Mouse (Mus musculus) gastrocnemius, postnatal 25 days (tissue): ENCODE measurements around the gene Itgb2. TPM values are rescaled to one million over a fixed set of nuclear protein-coding genes. Genes with fewer than 3 reads are reported as not detected.

ENCODE experiments used
- DNase-seq: peaks from one replicate; pipeline ENCODE4 v3.0.0; 2022
- total RNA-seq, 2 experiments: library from RNA; stranded (reverse); gene quantifications; 1 replicate in 1 of 2; 2 replicates in 1 of 2; pipeline ENCODE4 v1.2.3; 2021

Itgb2 gene
- total RNA-seq, 2 experiments from 2014 or later: 1.3 to 1.8 TPM

- peak; percentile 25 for DNase-seq
Measured at GRCm38 (mm10) chr10:77550874-77551273, 20.8 kb downstream of the Itgb2 start.

DNA sequence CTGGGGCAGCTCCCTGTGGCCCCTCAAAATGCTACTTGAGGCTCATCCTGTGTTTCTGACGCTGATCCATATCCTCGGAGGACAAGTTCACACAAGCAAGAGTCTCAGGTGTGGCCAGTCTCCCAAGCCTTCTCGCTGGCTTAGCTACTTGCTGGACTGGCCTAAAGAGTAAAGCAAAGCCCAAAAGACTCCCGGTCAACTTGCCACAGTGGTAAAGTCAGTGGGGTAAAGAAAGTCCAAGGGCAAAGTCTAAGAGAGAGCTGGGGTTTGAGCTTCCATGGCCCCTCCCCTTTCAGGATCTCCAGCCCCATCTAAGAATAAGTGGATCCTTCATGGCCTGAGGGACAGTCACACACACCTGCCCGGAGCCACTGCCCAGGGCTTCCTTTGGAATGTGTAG lies 22.1 kb downstream of the Itgb2 start:
- no peak for DNase-seq

- no peak for DNase-seq
Measured at GRCm38 (mm10) chr10:77553285-77553684, 23.2 kb downstream of the Itgb2 start.

- no peak for DNase-seq
Measured at GRCm38 (mm10) chr10:77554918-77555317, 24.9 kb downstream of the Itgb2 start.

DNA sequence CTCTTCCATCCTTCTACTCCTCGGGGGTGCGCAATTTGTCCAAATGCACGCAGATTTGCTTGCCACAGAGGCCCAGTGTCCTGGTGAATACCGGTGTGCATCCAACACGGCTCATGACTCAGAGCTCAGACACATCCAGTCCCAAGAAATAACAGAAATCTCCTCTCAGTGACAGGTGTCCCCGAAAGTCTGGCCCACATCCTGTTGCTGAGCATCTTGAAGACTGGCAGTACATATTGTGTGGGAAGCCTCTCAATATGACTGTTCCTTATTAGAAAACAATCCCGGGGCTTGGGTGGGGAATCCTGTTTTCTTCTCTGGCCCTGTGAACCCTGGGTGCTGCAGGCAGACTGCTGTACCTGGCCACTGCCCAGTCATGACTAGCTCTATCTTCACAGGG lies 26.6 kb downstream of the Itgb2 start:
- no peak for DNase-seq

DNA sequence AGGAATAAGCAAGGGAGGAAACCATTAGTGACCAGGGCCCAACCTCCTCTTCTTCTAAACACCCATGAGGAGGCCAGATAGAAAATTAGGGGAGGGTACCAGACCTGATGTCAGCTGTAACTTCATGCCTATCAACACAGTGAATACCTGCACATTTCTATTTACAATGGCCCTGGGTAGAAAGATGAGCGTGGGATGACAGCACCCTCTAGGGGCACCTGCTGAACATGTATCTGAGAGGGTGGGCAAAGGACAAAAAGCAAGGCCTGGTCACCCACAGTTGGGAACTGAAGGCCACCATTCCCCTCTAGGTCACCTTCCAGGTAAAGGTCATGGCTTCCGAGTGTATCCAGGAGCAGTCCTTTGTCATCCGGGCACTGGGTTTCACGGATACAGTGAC lies 27.6 kb downstream of the Itgb2 start:
- no peak for DNase-seq

DNA sequence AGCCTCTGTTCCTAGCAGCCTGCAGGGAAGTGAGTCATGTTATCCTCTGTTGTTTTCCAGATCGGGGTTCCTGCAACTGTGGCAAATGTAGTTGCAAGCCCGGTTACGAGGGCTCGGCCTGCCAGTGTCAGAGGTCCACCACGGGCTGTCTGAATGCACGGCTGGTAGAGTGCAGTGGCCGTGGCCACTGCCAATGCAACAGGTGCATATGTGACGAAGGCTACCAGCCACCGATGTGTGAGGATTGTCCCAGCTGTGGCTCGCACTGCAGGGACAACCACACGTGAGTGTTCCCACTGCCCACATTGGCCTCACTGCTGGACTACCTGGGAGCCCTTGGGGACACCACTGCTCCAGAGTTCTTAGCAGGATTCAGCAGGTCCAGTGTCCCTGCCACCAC lies 30.0 kb downstream of the Itgb2 start:
- no peak for DNase-seq

DNA sequence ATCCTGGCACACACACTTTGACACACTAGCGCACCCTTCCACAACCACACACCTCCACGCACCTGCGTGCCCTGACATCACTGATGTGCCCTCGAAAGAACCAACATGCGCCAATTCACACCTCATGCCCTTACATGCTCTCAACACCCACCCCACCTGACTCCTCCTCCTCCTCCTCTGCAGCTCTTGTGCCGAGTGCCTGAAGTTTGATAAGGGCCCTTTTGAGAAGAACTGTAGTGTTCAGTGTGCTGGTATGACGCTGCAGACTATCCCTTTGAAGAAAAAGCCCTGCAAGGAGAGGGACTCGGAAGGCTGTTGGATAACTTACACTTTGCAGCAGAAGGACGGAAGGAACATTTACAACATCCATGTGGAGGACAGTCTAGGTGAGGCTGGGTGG lies 30.8 kb downstream of the Itgb2 start:
- DNase-seq: no peak

- DNase-seq: no peak
Measured at GRCm38 (mm10) chr10:77561508-77561907, 31.5 kb downstream of the Itgb2 start.

GRCm38 (mm10) chr10:77565005-77565404 lies 35.0 kb downstream of the Itgb2 start:
- no peak for DNase-seq

- peak; percentile 74 for DNase-seq
Measured at GRCm38 (mm10) chr10:77566651-77567050, 36.6 kb downstream of the Itgb2 start.

- no peak for DNase-seq
Measured at GRCm38 (mm10) chr10:77569481-77569880, 39.4 kb downstream of the Itgb2 start.

- DNase-seq: no peak
Measured at GRCm38 (mm10) chr10:77569973-77570658, 40.1 kb downstream of the Itgb2 start.

DNA sequence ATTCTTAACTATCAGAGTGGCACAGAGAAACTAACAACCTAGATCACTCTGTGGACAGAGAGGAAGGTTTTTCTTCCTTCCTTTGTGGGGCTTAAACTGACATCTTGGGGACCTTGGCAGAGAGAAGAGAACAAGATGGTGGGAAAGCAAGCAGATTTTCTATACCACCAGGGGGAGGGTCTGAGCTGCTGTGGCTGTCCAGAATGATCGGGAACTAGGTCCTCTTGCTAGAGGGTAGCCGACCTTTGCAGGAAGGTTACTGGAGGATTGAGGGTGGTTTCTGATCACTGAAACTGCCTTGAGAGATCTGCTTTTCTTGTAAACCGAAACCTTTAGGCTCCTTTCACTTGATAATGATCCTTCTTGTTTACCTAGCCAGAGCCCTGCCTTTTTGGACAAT lies 42.2 kb downstream of the Itgb2 start:
- no peak for DNase-seq

DNA sequence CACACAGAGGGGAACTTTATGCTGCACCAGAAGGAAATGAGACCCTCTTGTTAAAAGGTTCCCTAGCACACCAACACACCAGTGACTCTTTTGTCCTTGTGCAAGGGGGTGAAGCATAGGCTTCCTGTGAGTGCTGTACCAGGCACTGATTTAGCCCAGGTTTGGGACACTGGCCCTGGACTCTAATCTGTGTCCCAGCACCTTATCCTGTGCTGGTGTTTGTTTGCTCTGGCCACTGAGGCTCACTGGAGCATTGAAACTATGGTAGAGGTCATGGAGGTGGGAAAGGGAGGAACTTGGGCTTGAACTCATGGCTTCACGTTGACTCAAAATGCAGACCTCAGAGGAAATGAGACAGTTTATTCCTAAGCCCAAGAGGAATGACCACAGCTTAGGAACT lies 43.1 kb downstream of the Itgb2 start:
- DNase-seq: no peak

- DNase-seq: peak; percentile 23
Measured at GRCm38 (mm10) chr10:77580027-77580920, 50.2 kb downstream of the Itgb2 start.

GRCm38 (mm10) chr10:77581023-77581407 lies 51.0 kb downstream of the Itgb2 start:
- DNase-seq: no peak

DNA sequence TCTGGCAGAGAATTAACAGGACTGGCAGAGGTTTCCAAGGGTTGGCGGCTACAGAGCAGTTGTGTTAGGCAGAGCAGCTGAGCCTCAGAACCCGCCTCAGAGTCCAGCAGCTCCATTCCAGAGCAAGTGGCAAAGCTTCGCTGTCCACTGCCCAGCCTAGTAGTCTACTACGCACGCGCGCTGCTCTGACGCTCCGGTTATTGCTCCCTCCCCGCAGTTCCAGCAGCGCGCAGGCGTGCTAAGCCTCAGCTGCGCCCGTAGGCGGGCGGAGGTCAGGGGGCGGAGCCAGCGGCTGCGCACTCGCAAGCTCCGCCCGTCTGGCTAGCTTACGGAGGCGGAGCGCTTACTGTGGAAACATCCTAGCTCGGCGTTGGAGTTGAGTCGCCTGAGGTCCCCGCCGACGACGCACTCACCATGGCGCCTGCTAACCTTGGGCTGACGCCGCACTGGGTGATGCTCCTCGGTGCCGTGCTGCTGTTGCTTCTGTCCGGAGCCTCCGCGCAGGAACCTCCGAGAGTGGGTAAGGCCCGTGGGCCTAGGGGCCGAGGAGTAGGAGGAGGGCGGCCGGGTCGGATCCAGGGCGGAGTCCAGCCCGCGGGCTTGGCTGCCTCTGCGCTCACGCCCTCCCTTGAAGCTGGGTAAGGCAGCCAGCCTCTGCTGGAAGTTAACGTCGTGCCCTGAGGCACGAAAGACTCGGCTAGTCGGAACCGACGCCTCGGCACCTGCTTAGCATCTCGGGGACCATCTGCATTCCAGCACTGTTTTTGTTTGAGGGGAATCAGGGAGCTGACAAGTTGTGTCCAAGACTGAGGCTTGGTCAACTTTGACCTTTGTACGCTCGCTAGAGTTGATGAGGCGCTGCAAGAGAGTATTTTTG lies 51.6 kb downstream of the Itgb2 start, which contains the start of gene Pttg1ip:
Gene Pttg1ip (plus strand): TSS at position 313 of the 877 bp plus-strand sequence.
- peak; percentile 97 for DNase-seq

- DNase-seq: no peak
Measured at GRCm38 (mm10) chr10:77582285-77582618, 52.2 kb downstream of the Itgb2 start.

DNA sequence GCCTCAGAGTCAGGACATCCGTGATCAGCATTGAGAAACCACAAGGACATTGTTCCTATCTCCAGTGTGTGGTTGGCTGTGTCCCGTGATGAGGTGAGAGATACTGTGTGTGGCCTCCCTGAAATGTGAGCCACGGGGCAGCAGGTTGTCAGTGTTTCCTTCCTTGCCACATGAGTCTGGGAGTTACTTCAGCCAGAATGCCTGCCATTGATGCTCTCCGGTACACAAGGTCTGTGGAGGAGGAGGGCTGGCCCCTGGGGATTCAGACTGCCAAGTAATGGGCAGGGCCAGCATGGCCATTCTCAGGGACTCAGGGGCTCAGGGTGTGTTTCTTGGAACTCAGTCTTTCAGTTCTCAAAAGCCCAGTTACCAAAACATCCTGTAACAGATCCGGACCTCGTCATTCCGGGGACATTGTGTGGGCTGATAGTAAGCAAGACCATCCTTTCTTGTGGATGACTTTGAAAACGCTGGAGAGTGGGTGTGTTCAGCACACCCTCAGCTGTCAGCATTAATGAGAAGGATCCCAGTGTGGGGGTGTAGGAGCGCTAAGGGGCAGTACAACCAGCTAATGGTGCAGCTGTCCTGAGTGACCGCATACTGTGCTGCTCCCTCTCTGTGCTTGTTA lies 53.9 kb downstream of the Itgb2 start:
- DNase-seq: peak; percentile 43

GRCm38 (mm10) chr10:77586637-77587036 lies 56.6 kb downstream of the Itgb2 start:
- no peak for DNase-seq
